Mouse (Mus musculus) ovary, adult 18-20 months (tissue): Measurements from ENCODE around the gene Cpd.
"Not testable (repeated sequence)": the region's sequence is repeated elsewhere in the genome, so short reads cannot be mapped to it uniquely, and the experiment has no call there.

Experiments used
- DNase-seq: peaks from one replicate; pipeline ENCODE4 v3.0.0; 2022; ENCODE audit warnings: low spot score, mixed read lengths

Cpd gene

GRCm38 (mm10) chr11:76846011-76846877 lies 574 bp downstream of the Cpd start:
- DNase-seq, result no peak

- no peak for DNase-seq
Observed at GRCm38 (mm10) chr11:76845275-76845980, 1.4 kb downstream of the Cpd start.

- DNase-seq, result no peak
Observed at GRCm38 (mm10) chr11:76838573-76838972, 8.2 kb downstream of the Cpd start.

- DNase-seq, result no peak
Observed at GRCm38 (mm10) chr11:76836317-76836716, 10.5 kb downstream of the Cpd start.

GRCm38 (mm10) chr11:76835868-76836267 lies 10.9 kb downstream of the Cpd start:
- no peak for DNase-seq

GRCm38 (mm10) chr11:76834665-76835064 lies 12.2 kb downstream of the Cpd start:
- DNase-seq, result no peak

- no peak for DNase-seq
Observed at GRCm38 (mm10) chr11:76824885-76825265, 21.9 kb downstream of the Cpd start.

- DNase-seq, result no peak
Observed at GRCm38 (mm10) chr11:76824238-76824884, 22.5 kb downstream of the Cpd start.

- no peak for DNase-seq
Observed at GRCm38 (mm10) chr11:76823641-76824040, 23.2 kb downstream of the Cpd start.

- no peak for DNase-seq
Observed at GRCm38 (mm10) chr11:76821353-76821752, 25.5 kb downstream of the Cpd start.

GRCm38 (mm10) chr11:76817664-76818063 lies 29.2 kb downstream of the Cpd start:
- DNase-seq, result no peak

GRCm38 (mm10) chr11:76810706-76811495 lies 35.9 kb downstream of the Cpd start:
- DNase-seq, result no peak

GRCm38 (mm10) chr11:76809450-76809849 lies 37.4 kb downstream of the Cpd start:
- DNase-seq, result no peak

- no peak for DNase-seq
Observed at GRCm38 (mm10) chr11:76808550-76808949, 38.3 kb downstream of the Cpd start.

GRCm38 (mm10) chr11:76807007-76807679 lies 39.7 kb downstream of the Cpd start:
- no peak for DNase-seq

GRCm38 (mm10) chr11:76806026-76806425 lies 40.8 kb downstream of the Cpd start:
- no peak for DNase-seq

- DNase-seq, result not testable (repeated sequence)
Observed at GRCm38 (mm10) chr11:76805072-76805471, 41.7 kb downstream of the Cpd start.

GRCm38 (mm10) chr11:76803266-76803665 lies 43.6 kb downstream of the Cpd start:
- DNase-seq, result no peak

GRCm38 (mm10) chr11:76797236-76797635 lies 49.6 kb downstream of the Cpd start:
- DNase-seq, result no peak

- no peak for DNase-seq
Observed at GRCm38 (mm10) chr11:76795326-76795725, 51.5 kb downstream of the Cpd start.

- peak; percentile 29 for DNase-seq
Observed at GRCm38 (mm10) chr11:76791331-76791730, 55.5 kb downstream of the Cpd start.
